Mouse (Mus musculus) brain, embryonic 14.5 days (tissue): ENCODE measurements at regions not wholly inside any gene's neighbourhood (a gene's known extent, or its start where the extent isn't known, plus 50 kb on each side); places are given as distances from the start of the nearest gene placed in this dataset.

ENCODE experiments used
- CTCF ChIP-seq: fragments of 200-500 bp; IDR thresholded peaks from 2 replicates; pipeline ENCODE4 v1.5.1; 2012; ENCODE audit warnings: inconsistent platforms, mild to moderate bottlenecking, moderate library complexity, borderline replicate concordance; ENCODE audit not compliant: insufficient read depth, insufficient read length; ENCODE audit errors: extremely low read depth
- POLR2A ChIP-seq: fragments of 200-500 bp; IDR thresholded peaks from 2 replicates; pipeline ENCODE4 v1.6.1; 2012; ENCODE audit warnings: mild to moderate bottlenecking, inconsistent platforms, borderline replicate concordance; ENCODE audit not compliant: poor library complexity, insufficient read depth, insufficient read length, severe bottlenecking; ENCODE audit errors: extremely low read depth

GRCm38 (mm10) chr4:10723341-10723740 lies 151.0 kb upstream of the 2610301B20Rik start:
- TF ChIP-seq CTCF (no peak), POLR2A (no peak)
